Mouse (Mus musculus) left cerebral cortex, adult 2 months (tissue): Measurements from ENCODE around the gene Ak8. TPM values are rescaled to one million over a fixed set of nuclear protein-coding genes. Genes with fewer than 3 reads are reported as not detected.

Experiments used
- DNase-seq, 2 experiments: peaks; one replicate each; pipeline ENCODE4 v3.0.0; 2021 to 2022; ENCODE audit warnings: low spot score in 2 of 2, mixed read lengths in 1 of 2; ENCODE audit errors: extremely low spot score in 1 of 2
- H3K27ac ChIP-seq: fragments of 200-600 bp; 2 replicates; pipeline ENCODE4 v1.8.1; 2022
- H3K4me3 ChIP-seq: fragments of 200-600 bp; 2 replicates; pipeline ENCODE4 v1.8.1; 2022
- CTCF ChIP-seq: fragments of 200-600 bp; IDR thresholded peaks from 2 replicates; pipeline ENCODE4 v1.8.1; 2022; ENCODE audit warnings: antibody characterized with exemption, mild to moderate bottlenecking, moderate library complexity
- intact Hi-C: fragments of 180-260 bp; cut with DNase I; formaldehyde crosslinking; loops from one replicate; pipeline ENCODE4 v1.15.1; 2025
- total RNA-seq, 2 experiments: library from RNA; stranded (reverse); gene quantifications; 2 replicates each; pipeline ENCODE4 v1.2.3; 2021

Gene Ak8
- total RNA-seq, 2 experiments from 2014 or later: 1.1 to 1.7 TPM

DNA sequence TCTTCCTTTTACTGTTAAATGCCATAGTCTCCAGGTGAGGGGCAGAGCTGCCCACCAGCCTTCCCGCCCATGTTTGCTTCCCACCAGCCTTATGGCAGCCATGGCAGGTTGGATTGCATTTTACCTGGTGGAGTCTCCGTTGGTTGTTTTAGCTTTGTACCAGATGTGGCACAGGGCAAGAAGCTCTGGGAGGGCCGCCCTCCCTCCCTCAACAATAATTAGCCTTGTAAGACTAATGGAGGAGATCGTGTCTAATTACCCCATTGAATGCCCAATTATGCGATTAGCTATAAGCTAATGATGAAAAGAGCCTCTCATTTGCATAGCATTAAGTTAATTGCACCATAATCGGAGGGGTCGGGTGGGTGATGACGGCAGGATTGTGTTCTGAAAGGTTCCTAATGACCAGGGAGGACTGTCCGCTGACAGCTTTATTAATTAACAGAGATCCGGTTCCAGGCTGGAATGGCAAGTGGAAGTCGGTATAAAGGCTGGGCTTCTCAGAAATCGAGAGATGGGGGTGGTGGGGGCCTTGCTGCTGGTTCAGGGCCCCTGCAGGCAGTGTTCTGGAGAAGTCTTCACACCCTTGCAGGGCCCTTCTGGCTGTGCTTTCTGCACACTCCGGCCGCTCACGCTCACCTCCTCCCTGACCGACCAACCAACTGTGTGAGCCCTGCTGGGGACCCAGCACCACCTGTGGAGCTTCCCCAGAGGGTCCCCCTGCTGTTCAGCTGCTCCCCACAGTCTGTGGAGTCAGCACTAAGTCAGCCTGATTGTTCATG lies 80.2 kb downstream of the Ak8 start:
- H3K4me3 ChIP-seq: no peak overlapping the region
- H3K27ac ChIP-seq: no peak overlapping the region
- intact Hi-C loops: no loop called here
- no peak for DNase-seq
- no peak for TF ChIP-seq CTCF

- Histone ChIP-seq H3K4me3 (no peak overlapping the region), H3K27ac (no peak overlapping the region)
- no peak; the same call in 1 of the 2 replicates for TF ChIP-seq CTCF
- DNase-seq: no peak
- intact Hi-C loops: no loop called here
These were observed 81.3 kb downstream of the Ak8 start for GRCm38 (mm10) chr2:28781310-28781709.

- Histone ChIP-seq H3K27ac (no peak overlapping the region), H3K4me3 (no peak overlapping the region)
- DNase-seq: no peak
- no peak for TF ChIP-seq CTCF
- intact Hi-C loops: no loop called here
These were observed 86.5 kb downstream of the Ak8 start for GRCm38 (mm10) chr2:28786355-28787066.

- no peak for DNase-seq
- intact Hi-C loops: no loop called here
- no peak overlapping the region for H3K27ac ChIP-seq
- no peak for TF ChIP-seq CTCF
- H3K4me3 ChIP-seq: no peak overlapping the region
These were observed 87.2 kb downstream of the Ak8 start for GRCm38 (mm10) chr2:28787067-28787619.

DNA sequence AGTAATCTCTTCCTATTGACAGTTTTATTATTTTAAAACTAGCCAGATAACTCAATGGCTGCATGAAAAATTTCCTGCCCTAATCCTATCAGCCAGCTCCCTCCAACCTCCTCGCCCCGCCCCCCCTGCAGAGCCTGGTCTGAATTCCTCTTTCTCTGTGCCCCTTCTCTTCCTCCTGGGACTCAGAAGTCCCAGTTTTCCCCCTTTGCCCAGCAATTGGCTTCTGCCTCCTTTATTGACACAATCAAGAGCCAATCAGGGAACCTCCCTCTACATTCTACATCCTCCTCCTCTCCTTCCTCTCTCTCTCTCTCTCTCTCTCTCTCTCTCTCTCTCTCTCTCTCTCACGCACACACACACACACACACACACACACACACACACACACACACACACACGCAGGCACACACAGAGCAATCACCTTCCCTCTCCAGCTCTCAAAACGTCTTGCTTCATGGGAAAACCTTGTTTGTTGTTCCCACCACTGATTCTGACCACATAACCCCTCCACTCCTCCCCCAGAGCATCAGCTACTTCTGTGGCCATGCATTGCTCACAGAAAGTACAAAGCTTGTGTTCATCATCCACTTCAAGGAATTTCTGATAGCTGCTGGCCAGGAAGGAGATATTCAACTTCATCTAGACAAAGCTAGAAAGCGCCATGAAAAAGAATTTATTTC lies 93.1 kb downstream of the Ak8 start:
- no peak for TF ChIP-seq CTCF
- peak in 1 of 2 experiments; percentile 11 for DNase-seq
- Histone ChIP-seq H3K4me3 (no peak overlapping the region), H3K27ac (no peak overlapping the region)
- intact Hi-C loops: no loop called here

- peak; percentile 5; the same call in 1 of the 2 replicates for TF ChIP-seq CTCF
- Histone ChIP-seq H3K4me3 (no peak overlapping the region), H3K27ac (no peak overlapping the region)
- intact Hi-C loops: no loop called here
- no peak for DNase-seq
These were observed 94.7 kb downstream of the Ak8 start for GRCm38 (mm10) chr2:28794623-28795022.

GRCm38 (mm10) chr2:28796298-28796697 lies 96.3 kb downstream of the Ak8 start:
- Histone ChIP-seq H3K27ac (no peak overlapping the region), H3K4me3 (no peak overlapping the region)
- no peak for DNase-seq
- TF ChIP-seq CTCF: no peak
- intact Hi-C loops: no loop called here

- TF ChIP-seq CTCF: no peak
- Histone ChIP-seq H3K27ac (no peak overlapping the region), H3K4me3 (no peak overlapping the region)
- DNase-seq: no peak
- intact Hi-C loops: no loop called here
These were observed 97.6 kb downstream of the Ak8 start for GRCm38 (mm10) chr2:28797490-28798106.

- intact Hi-C loops: no loop called here
- H3K27ac ChIP-seq: no peak overlapping the region
These were observed 98.4 kb downstream of the Ak8 start for GRCm38 (mm10) chr2:28798390-28798789.

GRCm38 (mm10) chr2:28799575-28799974 lies 99.6 kb downstream of the Ak8 start:
- intact Hi-C loops: no loop called here
- no peak overlapping the region for H3K4me3 ChIP-seq
- DNase-seq: no peak
- no peak overlapping the region for H3K27ac ChIP-seq
- no peak for TF ChIP-seq CTCF

More at GRCm38 (mm10) chr2:28798390-28798789, 98.4 kb downstream of the Ak8 start:
- DNase-seq: no peak
- TF ChIP-seq CTCF: no peak
- H3K4me3 ChIP-seq: no peak overlapping the region

DNA sequence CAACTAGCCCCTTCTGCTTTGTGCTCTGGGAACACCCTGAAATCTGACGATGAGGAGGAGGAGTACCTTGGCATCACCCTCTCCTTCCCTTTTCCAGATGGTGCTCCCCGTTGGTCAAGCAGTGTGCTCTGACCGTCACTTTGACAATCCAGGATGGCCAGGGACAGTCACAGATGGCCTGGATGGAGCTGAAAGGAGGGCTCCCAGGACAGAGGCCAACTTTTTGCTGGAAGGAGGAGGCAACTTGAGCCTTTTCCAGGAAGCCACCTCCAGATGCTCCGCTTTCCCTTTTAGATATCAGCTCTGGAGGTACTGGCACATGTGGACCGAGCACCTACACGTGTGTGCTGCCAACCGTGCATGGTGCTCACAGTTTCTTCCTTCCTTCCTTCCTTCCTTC lies 103.4 kb downstream of the Ak8 start:
- H3K27ac ChIP-seq: no peak overlapping the region
- no peak for DNase-seq
- H3K4me3 ChIP-seq: no peak overlapping the region
- intact Hi-C loops: no loop called here
- TF ChIP-seq CTCF: no peak
